Mouse (Mus musculus): Measurements from ENCODE around the gene 9030612E09Rik.

9030612E09Rik gene

GRCm38 (mm10) chr10:43174326-43175155, at the start of gene 9030612E09Rik, which contains the start of gene Sobp:
Gene 9030612E09Rik, plus strand, starts transcription at chr10:43174704.
Gene Sobp, minus strand, starts transcription at chr10:43174530.
- in situ Hi-C loops (cut with MboI), result no loop called here

- in situ Hi-C loops (cut with MboI), result no loop called here
Observed at GRCm38 (mm10) chr10:43128750-43129149, 45.8 kb upstream of the 9030612E09Rik start.

- in situ Hi-C loops (cut with MboI), result no loop called here
Observed at GRCm38 (mm10) chr10:43134027-43134426, 40.5 kb upstream of the 9030612E09Rik start.

DNA sequence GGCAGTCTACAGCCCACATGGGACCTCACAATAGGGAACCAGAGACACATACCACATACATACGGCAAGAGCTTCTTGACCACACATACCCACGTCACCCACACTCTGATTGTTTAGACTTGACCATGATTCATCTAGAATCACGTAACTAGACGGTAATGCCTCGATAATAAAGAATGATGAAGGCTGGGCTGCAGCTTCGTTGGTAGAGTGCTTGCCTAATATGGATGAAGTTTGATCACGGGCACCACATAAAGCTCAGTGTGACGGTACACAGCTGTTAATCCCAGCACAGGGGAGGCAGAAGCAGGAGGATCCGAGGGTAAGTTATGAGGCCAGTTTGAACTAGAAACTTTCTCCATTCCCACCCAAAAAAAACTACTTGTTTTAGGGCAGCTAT, 31.3 kb upstream of the 9030612E09Rik start:
- in situ Hi-C loops (cut with MboI), result no loop called here

- in situ Hi-C loops (cut with MboI), result no loop called here
Observed at GRCm38 (mm10) chr10:43148456-43148855, 26.0 kb upstream of the 9030612E09Rik start.

DNA sequence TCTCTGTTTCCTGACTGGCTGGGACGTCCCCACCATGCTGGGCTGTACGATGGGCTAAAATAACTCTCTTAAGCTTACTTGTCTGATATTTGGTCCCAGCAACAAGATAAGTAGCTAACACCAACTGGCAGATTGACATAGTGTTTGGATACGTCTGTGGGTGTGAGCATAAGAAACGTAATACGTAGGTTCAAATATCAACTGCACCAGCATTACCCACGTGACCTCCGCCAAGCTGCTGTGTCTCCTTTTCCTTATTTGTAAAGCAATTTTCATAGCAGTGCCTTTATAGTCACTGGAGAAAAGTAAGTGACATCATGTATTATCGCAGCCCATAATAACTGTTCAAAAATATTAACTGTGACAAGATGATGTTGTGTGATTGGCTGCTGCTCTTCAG, 21.9 kb upstream of the 9030612E09Rik start:
- in situ Hi-C loops (cut with MboI), result no loop called here

- in situ Hi-C loops (cut with MboI), result no loop called here
Observed at GRCm38 (mm10) chr10:43155046-43155560, 19.4 kb upstream of the 9030612E09Rik start.

DNA sequence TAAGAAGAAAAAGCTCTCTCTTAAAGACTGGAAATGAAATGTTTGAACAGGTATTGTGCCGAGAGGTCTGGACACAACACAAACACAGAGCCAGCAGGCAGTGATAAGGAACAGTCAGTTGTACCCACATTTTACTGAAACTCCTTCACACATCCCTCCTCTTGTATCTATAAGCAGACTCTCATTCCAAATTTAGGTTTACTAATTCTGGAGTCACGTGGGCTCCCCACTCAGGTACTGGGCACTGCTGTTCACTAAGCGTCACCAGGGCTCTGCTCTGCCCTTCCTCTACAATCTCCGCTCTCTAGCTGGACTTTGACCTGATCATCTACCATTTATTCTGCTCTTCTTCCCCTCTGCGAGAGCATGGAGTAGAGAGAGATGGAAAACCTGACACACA, 15.6 kb upstream of the 9030612E09Rik start:
- in situ Hi-C loops (cut with MboI), result no loop called here

DNA sequence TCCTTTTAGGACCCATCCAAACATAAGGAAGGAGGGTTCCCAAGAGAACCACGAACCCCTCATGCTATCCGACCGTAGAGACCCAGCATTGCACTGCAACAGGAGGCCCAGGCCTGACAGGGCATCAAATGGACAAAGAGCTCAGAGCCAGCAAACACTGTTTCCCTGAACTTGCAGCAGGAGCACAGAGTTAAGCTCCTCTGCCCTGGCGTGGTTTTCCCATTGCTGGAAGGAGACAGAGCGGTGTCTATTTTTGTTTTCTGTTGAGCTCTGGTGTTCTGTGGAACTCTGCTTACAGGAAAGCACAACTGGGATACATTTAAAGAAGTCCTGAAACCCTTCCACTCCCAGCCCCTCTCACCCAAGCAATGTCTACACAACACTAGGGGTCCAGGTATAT, 15.2 kb upstream of the 9030612E09Rik start:
- in situ Hi-C loops (cut with MboI), result no loop called here

DNA sequence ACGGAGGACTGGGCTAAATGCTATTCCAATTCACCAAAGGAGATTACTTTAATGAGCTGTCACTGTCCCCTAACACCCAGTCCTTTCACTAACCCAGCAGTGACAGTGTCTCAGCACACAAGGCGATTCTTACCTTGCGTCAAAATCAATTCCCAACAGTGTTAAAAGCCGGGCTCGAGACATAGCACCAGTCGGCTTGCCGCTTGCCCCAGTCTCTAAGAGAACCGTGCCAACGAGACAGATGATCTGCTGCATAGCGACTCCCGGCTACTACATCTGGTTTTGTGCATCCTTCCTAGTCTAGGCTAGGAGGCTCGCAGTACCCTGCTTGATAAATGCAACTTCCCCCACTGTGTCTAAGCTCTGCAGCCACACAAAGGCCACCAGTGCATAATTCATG, 12.2 kb upstream of the 9030612E09Rik start:
- in situ Hi-C loops (cut with MboI), result no loop called here

GRCm38 (mm10) chr10:43164406-43164805, 10.1 kb upstream of the 9030612E09Rik start:
- in situ Hi-C loops (cut with MboI), result no loop called here

GRCm38 (mm10) chr10:43166146-43166545, 8.4 kb upstream of the 9030612E09Rik start:
- in situ Hi-C loops (cut with MboI), result no loop called here

- in situ Hi-C loops (cut with MboI), result no loop called here
Observed at GRCm38 (mm10) chr10:43166817-43167216, 7.7 kb upstream of the 9030612E09Rik start.

DNA sequence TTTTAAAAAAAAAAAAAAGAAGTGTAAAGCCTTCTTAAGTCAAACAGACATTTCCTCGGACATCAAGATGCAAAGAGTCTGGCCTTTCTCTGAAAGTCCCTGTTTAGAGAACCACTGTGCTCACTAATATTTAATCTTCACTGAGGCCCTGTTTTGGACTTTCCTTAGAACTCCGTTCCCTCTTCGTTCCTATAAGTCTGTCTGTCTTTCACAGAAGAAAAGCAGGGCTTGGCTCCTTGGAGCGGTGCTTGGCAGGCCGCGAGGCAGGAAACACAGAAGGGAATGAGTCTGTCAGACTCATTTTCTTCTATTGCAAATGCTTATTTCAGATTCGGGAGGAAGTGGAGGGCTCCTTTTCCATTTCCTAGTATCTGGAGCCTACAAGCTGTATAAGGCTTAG, 5.7 kb upstream of the 9030612E09Rik start:
- in situ Hi-C loops (cut with MboI), result no loop called here

DNA sequence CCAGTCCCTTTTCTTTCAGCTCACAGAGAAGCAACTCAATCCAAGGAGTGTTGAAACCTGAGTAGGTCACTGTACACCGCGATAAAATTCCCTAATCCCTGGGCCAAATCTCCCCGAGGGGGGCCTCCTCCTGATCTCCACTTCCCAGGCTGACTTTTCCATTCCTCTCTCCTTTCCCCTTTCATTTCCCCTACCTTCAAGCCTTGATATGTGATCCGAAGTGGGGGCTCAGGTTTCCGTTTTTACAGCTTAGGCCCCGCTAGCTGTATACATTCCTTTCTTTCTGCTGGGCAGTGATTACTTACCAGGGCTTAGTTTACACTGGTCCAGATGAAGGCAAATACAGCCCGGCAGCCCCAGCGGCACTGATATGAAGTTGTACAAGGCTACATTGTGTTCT, 3.4 kb upstream of the 9030612E09Rik start:
- in situ Hi-C loops (cut with MboI), result no loop called here

- in situ Hi-C loops (cut with MboI), result no loop called here
Observed at GRCm38 (mm10) chr10:43172066-43172465, 2.4 kb upstream of the 9030612E09Rik start.

GRCm38 (mm10) chr10:43172554-43172953, 1.9 kb upstream of the 9030612E09Rik start:
- in situ Hi-C loops (cut with MboI), result no loop called here

DNA sequence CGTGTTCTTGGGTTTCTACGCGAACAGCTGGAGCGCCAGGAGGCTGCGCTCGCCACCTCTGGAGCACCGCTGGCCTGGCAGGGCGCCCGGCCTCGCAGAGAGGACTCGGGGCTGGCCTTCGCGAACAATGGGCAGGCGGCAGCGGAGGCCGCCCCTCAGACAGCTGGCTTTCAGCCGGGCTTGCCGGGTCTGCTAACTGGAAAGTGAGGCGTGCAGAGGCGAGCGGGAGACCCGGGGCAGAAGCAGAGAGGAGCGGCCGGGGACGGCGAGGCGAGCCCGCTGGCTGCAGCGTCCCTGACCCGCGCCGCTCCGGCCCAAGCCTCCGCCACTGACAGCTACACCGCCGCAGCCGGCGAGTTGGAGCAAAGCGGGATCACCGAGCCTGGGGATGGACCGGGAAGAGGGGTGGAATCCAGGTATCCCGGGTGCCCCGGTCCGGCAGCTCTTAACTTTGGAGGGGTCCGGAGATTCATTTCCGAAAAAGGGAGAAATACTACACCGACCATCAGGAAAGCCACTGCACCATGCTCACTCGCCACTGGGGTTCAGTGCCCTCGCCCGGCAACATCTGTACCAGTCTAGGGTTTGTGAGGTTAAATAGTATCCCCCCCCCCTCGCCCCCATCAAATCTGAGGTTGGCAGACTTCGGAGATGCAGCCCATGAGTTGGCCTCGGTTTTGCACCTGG, 1.2 kb upstream of the 9030612E09Rik start:
- in situ Hi-C loops (cut with MboI), result no loop called here

- in situ Hi-C loops (cut with MboI), result no loop called here
Observed at GRCm38 (mm10) chr10:43173828-43174325, 627 bp upstream of the 9030612E09Rik start.

- in situ Hi-C loops (cut with MboI), result no loop called here
Observed at GRCm38 (mm10) chr10:43175156-43175601, 675 bp downstream of the 9030612E09Rik start.

DNA sequence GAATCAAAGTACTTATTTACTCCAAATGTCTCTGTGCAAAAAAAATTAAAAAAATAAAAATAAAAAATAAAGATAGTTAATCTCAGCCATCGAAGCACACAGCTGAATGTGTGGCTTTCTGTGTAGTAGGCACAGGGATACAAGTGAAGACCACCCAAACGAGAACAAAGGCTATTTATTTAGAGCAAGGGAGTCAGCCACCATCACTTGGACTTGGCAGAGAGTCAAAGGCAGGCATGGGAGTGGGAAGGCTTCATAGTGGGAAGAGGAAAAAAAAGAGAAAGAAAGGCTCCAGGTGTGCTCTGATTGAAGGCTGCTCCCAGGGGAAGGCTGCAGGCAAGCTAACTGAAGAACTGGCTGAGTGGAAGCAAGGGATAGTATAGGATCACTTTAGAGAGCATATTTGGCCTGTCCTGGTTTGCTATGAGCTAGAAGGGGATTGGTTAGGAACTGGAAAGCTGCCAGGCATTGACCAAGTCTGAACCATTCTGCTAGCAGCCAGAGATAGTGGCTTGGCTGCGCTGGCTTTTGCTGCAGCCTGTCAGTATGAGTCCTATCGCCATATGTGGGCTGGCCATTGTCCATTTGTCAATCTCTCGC, 5.9 kb downstream of the 9030612E09Rik start:
- in situ Hi-C loops (cut with MboI), result no loop called here

DNA sequence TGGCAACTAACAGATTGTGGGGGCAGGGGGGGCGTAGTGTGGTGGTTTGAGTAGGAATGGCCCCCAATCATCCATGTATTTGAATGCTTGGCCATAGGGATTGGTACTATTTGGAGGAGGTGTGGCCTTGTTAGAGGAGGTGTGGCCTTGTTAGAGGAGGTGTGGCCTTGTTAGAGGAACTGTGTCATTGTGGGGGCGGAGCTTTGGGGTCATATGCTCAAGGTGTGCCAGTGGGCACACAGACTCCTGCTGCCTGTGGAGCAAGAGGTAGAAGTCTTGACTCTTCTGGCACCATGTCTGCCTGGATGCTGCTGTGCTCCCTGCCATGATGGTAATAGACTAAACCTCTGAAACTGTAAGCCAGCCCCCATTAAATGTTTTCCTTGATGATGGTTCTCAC, 25.7 kb downstream of the 9030612E09Rik start:
- in situ Hi-C loops (cut with MboI), result no loop called here
